Mouse (Mus musculus) MEL (cell line): ENCODE results near the gene Ext2. TPM values are rescaled to one million over a fixed set of nuclear protein-coding genes. Genes with fewer than 3 reads are reported as not detected.

Experiments used
- DNase-seq: peaks from one replicate; pipeline ENCODE4 v3.0.0; 2011; ENCODE audit warnings: low read depth, low spot score
- H3K27ac ChIP-seq: 2 replicates; pipeline ENCODE4 v1.5.1; 2012; ENCODE audit warnings: low read depth, mild to moderate bottlenecking, control low read depth, low read length, moderate library complexity; ENCODE audit not compliant: control insufficient read depth
- H3K27me3 ChIP-seq, 2 experiments: fragments of 150-350 bp in 1 of 2; sonication (generic) in 1 of 2; 2 replicates each; pipeline ENCODE4 v1.6.1; 2012; ENCODE audit warnings: low read length in 2 of 2, mild to moderate bottlenecking in 2 of 2, improper control_type of control experiment in 1 of 2, moderate library complexity in 1 of 2; ENCODE audit not compliant: insufficient read depth in 2 of 2, control insufficient read depth in 1 of 2
- H3K36me3 ChIP-seq, 2 experiments: 2 replicates each; pipeline ENCODE4 v1.6.1; 2012 to 2014; ENCODE audit warnings: low read length in 2 of 2, improper control_type of control experiment in 1 of 2, inconsistent platforms in 1 of 2, mild to moderate bottlenecking in 1 of 2; ENCODE audit not compliant: insufficient read depth in 2 of 2, control insufficient read depth in 1 of 2
- H3K4me1 ChIP-seq, 2 experiments: fragments of 150-350 bp in 1 of 2; sonication (generic) in 1 of 2; 2 replicates each; pipeline ENCODE4 v1.6.1; 2012; ENCODE audit warnings: low read length in 2 of 2, improper control_type of control experiment in 1 of 2, mild to moderate bottlenecking in 1 of 2; ENCODE audit not compliant: insufficient read depth in 2 of 2, control insufficient read depth in 1 of 2
- H3K4me3 ChIP-seq, 2 experiments: fragments of 150-350 bp in 1 of 2; sonication (generic) in 1 of 2; 2 replicates each; pipeline ENCODE4 v1.5.1; 2012; ENCODE audit warnings: low read depth in 2 of 2, low read length in 2 of 2, mild to moderate bottlenecking in 2 of 2, moderate library complexity in 2 of 2, control low read depth in 1 of 2, improper control_type of control experiment in 1 of 2; ENCODE audit not compliant: control insufficient read depth in 1 of 2, insufficient read depth in 1 of 2
- H3K79me2 ChIP-seq: 2 replicates; pipeline ENCODE4 v1.6.1; 2012; ENCODE audit warnings: mild to moderate bottlenecking, low read length, moderate library complexity; ENCODE audit not compliant: control insufficient read depth, poor library complexity, insufficient read depth
- H3K9ac ChIP-seq: 2 replicates; pipeline ENCODE4 v1.6.1; 2012; ENCODE audit warnings: low read depth, mild to moderate bottlenecking, control low read depth, low read length, moderate library complexity; ENCODE audit not compliant: control insufficient read depth, poor library complexity, severe bottlenecking
- H3K9me3 ChIP-seq: fragments of 150-350 bp; sonication (generic); replicated peaks from 2 replicates; pipeline ENCODE4 v1.6.1; 2012; ENCODE audit warnings: mild to moderate bottlenecking, low read length, improper control_type of control experiment, moderate library complexity; ENCODE audit not compliant: insufficient read depth
- BHLHE40 ChIP-seq: IDR thresholded peaks from 2 replicates; pipeline ENCODE4 v1.6.1; 2012; ENCODE audit warnings: low read depth, mild to moderate bottlenecking, inconsistent platforms, low read length, improper control_type of control experiment, borderline replicate concordance
- CHD1 ChIP-seq: IDR thresholded peaks from 2 replicates; pipeline ENCODE4 v1.6.1; 2012; ENCODE audit warnings: low read depth, mild to moderate bottlenecking, inconsistent platforms, low read length, improper control_type of control experiment
- E2F4 ChIP-seq: IDR thresholded peaks from 2 replicates; pipeline ENCODE4 v1.6.1; 2011; ENCODE audit warnings: low read depth, low read length, improper control_type of control experiment, borderline replicate concordance
- EP300 ChIP-seq, 2 experiments: IDR thresholded peaks; 2 replicates each; pipeline ENCODE4 v1.6.1; 2011; ENCODE audit warnings: improper control_type of control experiment in 2 of 2, low read length in 2 of 2, low read depth in 1 of 2, mild to moderate bottlenecking in 1 of 2
- ETS1 ChIP-seq: IDR thresholded peaks from 2 replicates; pipeline ENCODE4 v1.6.1; 2012; ENCODE audit warnings: low read depth, mild to moderate bottlenecking, inconsistent platforms, low read length, improper control_type of control experiment, moderate library complexity
- GABPA ChIP-seq: IDR thresholded peaks from 2 replicates; pipeline ENCODE4 v1.6.1; 2012; ENCODE audit warnings: low read depth, mild to moderate bottlenecking, inconsistent platforms, low read length, improper control_type of control experiment, moderate library complexity
- KAT2A ChIP-seq: conservative IDR thresholded peaks from 2 replicates; pipeline ENCODE4 v1.6.1; 2012; ENCODE audit warnings: low read depth, low read length, improper control_type of control experiment, inconsistent platforms
- MEF2A ChIP-seq: IDR thresholded peaks from 2 replicates; pipeline ENCODE4 v1.6.1; 2014; ENCODE audit warnings: low read depth, mild to moderate bottlenecking, inconsistent platforms, low read length, improper control_type of control experiment; ENCODE audit not compliant: poor library complexity, insufficient replicate concordance, severe bottlenecking; ENCODE audit errors: extremely low read depth
- MYB ChIP-seq: IDR thresholded peaks from 2 replicates; pipeline ENCODE4 v1.6.1; 2011; ENCODE audit warnings: mild to moderate bottlenecking, low read depth, low read length, improper control_type of control experiment
- NRF1 ChIP-seq: IDR thresholded peaks from 2 replicates; pipeline ENCODE4 v1.6.1; 2014; ENCODE audit warnings: low read depth, mild to moderate bottlenecking, inconsistent platforms, low read length, improper control_type of control experiment, moderate library complexity; ENCODE audit not compliant: poor library complexity, insufficient read depth, severe bottlenecking
- POLR2AphosphoS2 ChIP-seq: IDR thresholded peaks from 2 replicates; pipeline ENCODE4 v1.6.1; 2011; ENCODE audit warnings: low read length, improper control_type of control experiment
- SMC3 ChIP-seq: IDR thresholded peaks from 2 replicates; pipeline ENCODE4 v1.6.1; 2011; ENCODE audit warnings: low read depth, low read length, improper control_type of control experiment
- TCF12 ChIP-seq: IDR thresholded peaks from 2 replicates; pipeline ENCODE4 v1.6.1; 2014; ENCODE audit warnings: low read depth, mild to moderate bottlenecking, inconsistent platforms, low read length, improper control_type of control experiment, moderate library complexity
- UBTF ChIP-seq: IDR thresholded peaks from 2 replicates; pipeline ENCODE4 v1.6.1; 2012; ENCODE audit warnings: low read depth, mild to moderate bottlenecking, inconsistent platforms, low read length, improper control_type of control experiment, moderate library complexity, borderline replicate concordance; ENCODE audit not compliant: insufficient read depth
- ZKSCAN1 ChIP-seq: IDR thresholded peaks from 2 replicates; pipeline ENCODE4 v1.6.1; 2012; ENCODE audit warnings: low read depth, mild to moderate bottlenecking, inconsistent platforms, low read length, improper control_type of control experiment, moderate library complexity
- polyA plus RNA-seq, 2 experiments: library from polyadenylated mRNA; stranded (reverse) in 1 of 2; unstranded in 1 of 2; fragments of >175 nt in 1 of 2; fragments of >200 nt in 1 of 2; gene quantifications; 2 replicates each; pipeline versions ENCODE4 v1.2.1 to v1.2.4; 2012; ENCODE audit warnings: low replicate concordance in 2 of 2, low read depth in 1 of 2; ENCODE audit not compliant: insufficient read length in 2 of 2, insufficient read depth in 1 of 2, missing spikeins in 1 of 2
- total RNA-seq: library from RNA; depleted of rRNA; stranded (reverse); fragments of 300-350 nt; gene quantifications from 2 replicates; pipeline ENCODE4 v1.2.3, GENCODE M21; 2012

Ext2 gene
- total and polyA plus RNA-seq, 3 experiments: 33.7 to 66.8 TPM; not detected in 1

GRCm38 (mm10) chr2:93776267-93777055 is 45.9 kb downstream of the Ext2 start:
- Histone ChIP-seq H3K4me1 (no peaks in the 10 kb centered on the region), H3K27me3 (no peaks in the 10 kb centered on the region), H3K9me3 (no peaks in the 10 kb centered on the region), H3K9ac (no peak overlapping the region), H3K79me2 (no peaks in the 10 kb centered on the region), H3K4me3 (no peak overlapping the region), H3K27ac (no peak overlapping the region), H3K36me3 (no peaks in the 10 kb centered on the region)
- DNase-seq: no peak
- no peak for TF ChIP-seq E2F4

- Histone ChIP-seq H3K27me3 (no peaks in the 10 kb centered on the region), H3K4me3 (no peak overlapping the region), H3K4me1 (no peaks in the 10 kb centered on the region), H3K27ac (no peak overlapping the region)
- TF ChIP-seq SMC3 (no peak), POLR2AphosphoS2 (no peak), EP300 (IDR thresholded peaks at IDR 0.05; ENCODE audit: low read depth in 1 of 2, low read length in 2 of 2) (no peak), ETS1 (no peak), TCF12 (no peak), ZKSCAN1 (no peak), MEF2A (no peak), KAT2A (no peak), NRF1 (no peak), MYB (no peak), BHLHE40 (no peak)
- TF ChIP-seq, all 39 proteins: peak for 0
- Histone ChIP-seq H3K36me3 (no peaks in the 10 kb centered on the region), H3K9ac (no peak overlapping the region), H3K79me2 (no peaks in the 10 kb centered on the region), H3K9me3 (no peaks in the 10 kb centered on the region)
- DNase-seq: no peak
Measured at GRCm38 (mm10) chr2:93775431-93775830, 46.9 kb downstream of the Ext2 start.

- Histone ChIP-seq H3K27ac (no peak overlapping the region), H3K79me2 (no peaks in the 10 kb centered on the region), H3K9ac (no peak overlapping the region), H3K9me3 (no peaks in the 10 kb centered on the region), H3K36me3 (no peaks in the 10 kb centered on the region), H3K4me3 (no peak overlapping the region), H3K4me1 (no peaks in the 10 kb centered on the region), H3K27me3 (no peaks in the 10 kb centered on the region)
- DNase-seq: no peak
- no peak for TF ChIP-seq MEF2A
- TF ChIP-seq UBTF: no peak
- no peak for TF ChIP-seq GABPA
- TF ChIP-seq EP300 (IDR thresholded peaks at IDR 0.05; ENCODE audit: low read depth in 1 of 2, low read length in 2 of 2): no peak
- TF ChIP-seq CHD1: no peak
Measured at GRCm38 (mm10) chr2:93774946-93775345, 47.4 kb downstream of the Ext2 start.
